Mouse (Mus musculus): Measurements from ENCODE around the gene Ccdc130. TPM values are rescaled to one million over a fixed set of nuclear protein-coding genes. Genes with fewer than 3 reads are reported as not detected.

Ccdc130 gene
- polyA plus RNA-seq, 1 experiment from 2014 or later, result 16.1 TPM

DNA sequence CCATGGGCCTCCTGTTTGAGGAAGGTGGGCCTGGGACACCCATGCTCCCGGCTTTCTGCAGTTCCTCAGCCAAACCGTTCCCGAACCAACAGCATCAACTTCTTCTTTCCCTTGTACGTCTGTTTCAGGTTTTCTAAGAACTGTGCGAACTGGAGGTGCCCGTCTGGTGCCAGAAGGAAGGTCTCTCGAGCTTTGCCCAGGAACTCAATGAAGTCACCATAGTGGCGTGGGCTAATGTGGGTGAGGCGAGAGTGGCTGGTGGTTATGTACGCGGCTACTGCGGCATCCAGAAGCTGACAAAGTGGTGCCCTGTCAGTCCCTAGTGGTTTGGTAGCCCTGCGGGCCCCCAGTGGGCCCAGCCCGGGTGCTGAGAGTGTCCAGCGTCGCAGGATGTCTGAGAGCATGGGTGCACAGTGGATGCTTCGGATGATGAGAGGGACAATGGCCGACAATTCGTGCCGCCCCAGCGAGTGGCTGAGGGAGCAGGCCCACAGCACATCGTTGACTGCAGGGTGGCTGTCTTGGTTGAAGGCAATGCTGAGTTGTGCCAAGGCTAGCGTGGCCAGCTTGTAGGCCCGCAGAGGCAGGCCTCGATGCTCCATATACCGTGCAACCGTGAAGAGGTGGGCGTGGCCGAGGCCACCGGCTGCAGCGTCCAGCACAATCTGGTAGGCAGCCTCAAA is 58.2 kb downstream of the Ccdc130 start:
- Histone ChIP-seq H3K4me2 (no peak overlapping the region), H3K4me3 (no peak overlapping the region), H3K36me3 (peaks cover 84% of the 10 kb centered on the region), H3K4me1 (replicated peaks) (peaks cover 32% of the 10 kb centered on the region), H3K27ac (ENCODE audit: poor library complexity, severe bottlenecking) (no peak overlapping the region), H3K9ac (no peak overlapping the region), H3K9me3 (replicated peaks) (no peaks in the 10 kb centered on the region), H3K27me3 (replicated peaks) (no peaks in the 10 kb centered on the region)
- 90% methylated on average over 31 of the region's 31 CpGs for WGBS
- no peak for ATAC-seq (ENCODE audit: insufficient number of reproducible peaks, low FRiP score)

DNA sequence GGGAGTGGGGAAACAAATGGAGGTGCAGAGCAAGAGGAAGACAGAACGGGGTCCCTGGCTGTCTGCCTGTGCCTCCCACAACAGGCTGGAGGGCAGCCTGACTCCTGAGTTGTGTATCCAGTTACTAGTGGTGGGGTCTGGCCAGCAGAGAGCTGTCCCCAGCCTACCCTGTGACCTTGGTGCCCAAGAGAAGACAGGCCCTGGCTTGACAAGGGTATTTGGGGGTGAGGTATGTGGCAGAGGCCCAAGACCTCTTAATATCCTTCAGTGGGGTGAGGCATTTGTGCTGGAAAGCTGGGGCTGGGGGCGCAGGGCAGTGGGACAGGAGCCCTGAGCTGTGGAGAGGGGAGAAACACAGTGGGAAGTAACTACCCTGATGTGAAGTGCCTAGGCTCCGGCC is 59.0 kb downstream of the Ccdc130 start:
- no peak for ATAC-seq (ENCODE audit: insufficient number of reproducible peaks, low FRiP score)

DNA sequence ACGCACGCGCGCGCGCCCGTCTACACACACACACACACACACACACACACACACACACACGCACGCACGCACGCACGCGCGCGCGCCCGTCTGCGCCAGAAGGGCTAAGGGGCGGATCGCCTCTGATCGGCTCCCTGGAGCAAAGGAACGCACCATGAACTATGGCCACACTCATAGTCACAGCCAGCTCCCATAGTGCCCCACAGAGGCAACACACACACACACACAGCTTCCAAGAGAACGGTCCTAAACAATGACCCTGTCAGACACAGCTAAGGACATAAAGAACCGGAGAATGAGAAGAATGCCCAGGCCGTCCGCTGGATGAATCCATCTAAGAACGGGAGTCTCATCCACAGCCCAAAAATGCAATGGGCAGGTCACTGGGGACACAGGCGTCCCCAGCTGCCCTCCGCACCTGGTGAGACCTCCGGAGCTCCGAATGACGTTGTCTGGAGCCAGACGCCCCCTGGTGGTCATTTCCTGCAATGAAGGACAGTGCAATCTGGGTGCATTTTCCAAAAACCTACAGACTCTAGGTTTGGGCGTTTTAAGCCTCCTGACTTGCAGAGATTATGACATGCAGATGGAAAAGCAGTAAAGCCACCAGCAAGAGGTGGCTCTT is 59.9 kb downstream of the Ccdc130 start:
- ATAC-seq (ENCODE audit: insufficient number of reproducible peaks, low FRiP score), result peak; percentile 41; the same call in 1 of the 2 replicates
- H3K4me3 ChIP-seq, result no peak overlapping the region
- peaks cover 37% of the 10 kb centered on the region for H3K4me1 ChIP-seq (replicated peaks)
- H3K9ac ChIP-seq, result no peak overlapping the region
- H3K27ac ChIP-seq (ENCODE audit: poor library complexity, severe bottlenecking), result no peak overlapping the region
- no peaks in the 10 kb centered on the region for H3K27me3 ChIP-seq (replicated peaks)
- H3K36me3 ChIP-seq, result peaks cover 84% of the 10 kb centered on the region
- H3K9me3 ChIP-seq (replicated peaks), result no peaks in the 10 kb centered on the region
- 0 out of 2 replicates have a peak overlapping the region, but pooled peaks have one; percentile 12 for H3K4me2 ChIP-seq
- WGBS, result 53% methylated on average over 34 of the region's 34 CpGs

More for the DNA sequence above, 59.0 kb downstream of the Ccdc130 start:
- peaks cover 37% of the 10 kb centered on the region for H3K4me1 ChIP-seq (replicated peaks)
- WGBS, result 81% methylated on average over 3 of the region's 3 CpGs
- H3K4me3 ChIP-seq, result no peak overlapping the region
- no peaks in the 10 kb centered on the region for H3K27me3 ChIP-seq (replicated peaks)
- H3K4me2 ChIP-seq, result no peak overlapping the region
- H3K36me3 ChIP-seq, result peaks cover 84% of the 10 kb centered on the region
- H3K9me3 ChIP-seq (replicated peaks), result no peaks in the 10 kb centered on the region
- H3K27ac ChIP-seq (ENCODE audit: poor library complexity, severe bottlenecking), result no peak overlapping the region
- no peak overlapping the region for H3K9ac ChIP-seq

DNA sequence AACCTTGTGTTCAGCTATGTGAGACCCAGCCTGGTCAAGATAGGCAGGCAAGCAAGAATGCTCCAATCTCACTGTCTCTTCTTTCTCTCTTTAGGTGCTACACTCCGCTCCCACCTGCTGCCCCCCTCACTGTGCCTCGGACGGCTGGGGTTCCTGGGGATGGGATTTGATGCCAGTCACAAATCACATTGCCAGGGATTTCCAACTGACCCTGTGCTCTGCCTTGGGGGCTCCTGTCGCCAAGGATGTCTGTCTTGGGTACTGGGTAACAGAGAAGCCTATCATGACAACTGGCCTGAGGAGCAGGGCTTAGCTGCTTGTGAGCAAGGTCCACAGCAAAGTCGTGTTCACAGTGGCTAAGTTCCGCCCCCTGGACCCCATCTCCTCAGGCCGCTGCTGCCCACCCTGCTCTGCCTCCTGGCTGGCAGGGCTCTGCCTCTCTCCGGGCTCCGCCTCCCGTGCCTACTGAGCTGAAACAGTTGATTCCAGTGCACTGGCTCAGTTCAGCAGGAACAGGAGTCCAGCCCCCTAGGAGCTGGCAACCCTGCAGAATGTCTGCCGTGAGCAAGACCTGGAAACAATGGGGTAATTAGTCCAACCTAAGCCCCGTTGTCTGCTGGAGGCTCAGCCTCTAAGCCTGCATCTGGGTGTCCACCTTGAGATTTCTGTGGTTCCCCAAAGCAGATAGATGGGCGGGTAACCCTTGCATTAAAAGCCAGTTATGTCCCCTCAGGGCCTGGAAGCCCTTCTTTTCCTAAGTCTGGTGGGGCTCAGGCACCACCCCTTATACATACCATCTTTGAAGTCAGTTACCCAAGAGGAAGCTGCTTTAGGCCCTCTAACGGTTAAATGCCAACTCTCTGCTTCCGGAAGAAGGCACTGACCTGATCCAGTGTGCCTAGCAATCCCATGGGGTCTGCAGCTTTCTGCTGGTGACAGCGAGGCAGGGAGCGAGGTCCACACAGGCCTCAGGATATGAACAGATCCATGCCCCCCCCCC is 61.5 kb downstream of the Ccdc130 start:
- 69% methylated on average over 17 of the region's 17 CpGs for WGBS
- no peak overlapping the region for H3K4me3 ChIP-seq
- no peak for ATAC-seq (ENCODE audit: insufficient number of reproducible peaks, low FRiP score)
- H3K27ac ChIP-seq (ENCODE audit: poor library complexity, severe bottlenecking), result peak overlapping the region; percentile 61
- H3K4me1 ChIP-seq (replicated peaks), result peaks cover 44% of the 10 kb centered on the region
- no peak overlapping the region for H3K4me2 ChIP-seq
- H3K27me3 ChIP-seq (replicated peaks), result no peaks in the 10 kb centered on the region
- peaks cover 75% of the 10 kb centered on the region for H3K36me3 ChIP-seq
- no peak overlapping the region for H3K9ac ChIP-seq
- H3K9me3 ChIP-seq (replicated peaks), result no peaks in the 10 kb centered on the region

DNA sequence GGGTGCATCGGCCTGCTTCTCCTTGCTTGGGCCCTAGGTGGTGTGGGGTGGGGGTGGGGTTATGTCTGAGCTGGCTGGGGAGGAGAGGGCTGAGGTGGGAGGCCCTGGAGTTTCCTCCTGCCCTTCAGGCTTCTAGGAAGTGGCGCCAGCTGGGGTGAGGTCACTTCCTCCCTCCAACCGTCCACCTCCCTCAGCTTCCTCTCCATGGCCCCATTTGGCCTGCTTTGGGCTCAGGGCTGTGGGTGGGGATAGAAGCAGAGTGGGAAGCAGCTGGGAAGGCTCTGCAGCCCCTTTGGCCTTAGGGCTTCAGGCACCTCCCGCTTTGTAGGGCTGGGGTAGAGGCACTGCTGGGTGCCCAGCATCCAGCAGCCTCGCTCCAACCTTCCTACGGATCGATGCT is 62.4 kb downstream of the Ccdc130 start:
- no peaks in the 10 kb centered on the region for H3K9me3 ChIP-seq (replicated peaks)
- 55% methylated on average over 7 of the region's 7 CpGs for WGBS
- no peaks in the 10 kb centered on the region for H3K27me3 ChIP-seq (replicated peaks)
- H3K36me3 ChIP-seq, result peaks cover 67% of the 10 kb centered on the region
- no peak for ATAC-seq (ENCODE audit: insufficient number of reproducible peaks, low FRiP score)
- peak overlapping the region; percentile 61 for H3K27ac ChIP-seq (ENCODE audit: poor library complexity, severe bottlenecking)
- H3K4me1 ChIP-seq (replicated peaks), result peaks cover 51% of the 10 kb centered on the region
- H3K9ac ChIP-seq, result no peak overlapping the region; the same call in 1 of the 2 replicates
- no peak overlapping the region for H3K4me2 ChIP-seq
- H3K4me3 ChIP-seq, result no peak overlapping the region

MicroRNAs within 50 kb of the gene (microRNA counts, 519-probe panel; counts per million panel counts)
- microRNA mmu-miR-23a (6,961 counts per million, percentile 86 among the panel's probes with 10 or more counts), microRNA mmu-miR-27a (7,335 counts per million, percentile 90 among the panel's probes with 10 or more counts)

Small RNA genes lying within 50 kb of the gene (microRNA-seq; reads per million reads assigned to microRNA genes)
- 19,679 reads per million, percentile 97 among the genes with 10 or more reads in this experiment for gene Mir23a
- gene Mir24-2, result not detected
- gene Mir27a, result 455 reads per million, percentile 72 among the genes with 10 or more reads in this experiment
- not detected for gene Mir3074-2

Other genes with a start within 250 kb of the Ccdc130 start
- gene Palm3, start 248.9 kb downstream of the Ccdc130 start, polyA plus RNA-seq (2016; fragmentation: Nextera tagmentation; extraction: Ambion mirVana), result 1.7 and 2.1 TPM in 2 replicates
- 4.4 and 5.3 TPM in 2 replicates for gene Il27ra, start 227.8 kb downstream of the Ccdc130 start, polyA plus RNA-seq (2016; fragmentation: Nextera tagmentation; extraction: Ambion mirVana)
- gene Rln3, start 225.4 kb downstream of the Ccdc130 start, polyA plus RNA-seq (2016; fragmentation: Nextera tagmentation; extraction: Ambion mirVana), result not detected in 2 replicates
- gene Gm10643, start 205.2 kb downstream of the Ccdc130 start, polyA plus RNA-seq (2016; fragmentation: Nextera tagmentation; extraction: Ambion mirVana), result 1.2 TPM in 2 replicates
- gene Rfx1, start 203.5 kb downstream of the Ccdc130 start, polyA plus RNA-seq (2016; fragmentation: Nextera tagmentation; extraction: Ambion mirVana), result 6.9 and 7.5 TPM in 2 replicates
- gene Dcaf15, start 165.6 kb downstream of the Ccdc130 start, polyA plus RNA-seq (2016; fragmentation: Nextera tagmentation; extraction: Ambion mirVana), result 10.5 and 11.4 TPM in 2 replicates
- gene Podnl1, start 144.4 kb downstream of the Ccdc130 start, polyA plus RNA-seq (2016; fragmentation: Nextera tagmentation; extraction: Ambion mirVana), result 0.14 TPM in 1 of 2 replicates, not detected in the other
- gene Cc2d1a, start 122.4 kb downstream of the Ccdc130 start, polyA plus RNA-seq (2016; fragmentation: Nextera tagmentation; extraction: Ambion mirVana), result 17.7 and 18.1 TPM in 2 replicates
- gene 4930432K21Rik, start 122.4 kb downstream of the Ccdc130 start, polyA plus RNA-seq (2016; fragmentation: Nextera tagmentation; extraction: Ambion mirVana), result 1.00 and 1.1 TPM in 2 replicates
- 1.7 and 3.0 TPM in 2 replicates for gene Nanos3, start 85.2 kb downstream of the Ccdc130 start, polyA plus RNA-seq (2016; fragmentation: Nextera tagmentation; extraction: Ambion mirVana)
- 12.9 and 13.7 TPM in 2 replicates for gene Zswim4, start 33.3 kb downstream of the Ccdc130 start, polyA plus RNA-seq (2016; fragmentation: Nextera tagmentation; extraction: Ambion mirVana)
- gene D8Ertd738e, start 20.7 kb downstream of the Ccdc130 start, polyA plus RNA-seq (2016; fragmentation: Nextera tagmentation; extraction: Ambion mirVana), result 281 and 286 TPM in 2 replicates
- 48.2 and 50.9 TPM in 2 replicates for gene Mri1, start 13.1 kb downstream of the Ccdc130 start, polyA plus RNA-seq (2016; fragmentation: Nextera tagmentation; extraction: Ambion mirVana)
- 9.2 and 9.4 TPM in 2 replicates for gene Cacna1a, start 118.1 kb upstream of the Ccdc130 start, polyA plus RNA-seq (2016; fragmentation: Nextera tagmentation; extraction: Ambion mirVana)

Measured in heart, embryonic 12.5 days (tissue).